Mouse (Mus musculus) CH12.LX (cell line): ENCODE measurements around the gene Cnpy1. TPM values are rescaled to one million over a fixed set of nuclear protein-coding genes. Genes with fewer than 3 reads are reported as not detected.
A peak's percentile ranks its signal among the peaks of the same experiment; 100 is the strongest.

Experiments used
- DNase-seq: peaks from one replicate; pipeline ENCODE4 v3.0.0-alpha.2; 2013; ENCODE audit errors: extremely low read depth
- H3K27ac ChIP-seq: 2 replicates; pipeline ENCODE4 v1.5.1; 2012; ENCODE audit warnings: low read depth, mild to moderate bottlenecking, control low read depth, moderate library complexity; ENCODE audit not compliant: insufficient read depth
- H3K27me3 ChIP-seq: replicated peaks from 2 replicates; pipeline ENCODE3; 2012; ENCODE audit warnings: inconsistent platforms
- H3K36me3 ChIP-seq, 2 experiments: replicated peaks in 1 of 2; 2 replicates each; pipeline versions ENCODE3 to v1.6.1; 2012; ENCODE audit warnings: inconsistent platforms in 1 of 2, low read length in 1 of 2, mild to moderate bottlenecking in 1 of 2, mixed read lengths in 1 of 2, moderate library complexity in 1 of 2; ENCODE audit not compliant: control insufficient read depth in 1 of 2, insufficient read depth in 1 of 2
- H3K4me1 ChIP-seq, 2 experiments: 2 replicates each; pipeline ENCODE4 v1.6.1; 2012; ENCODE audit warnings: inconsistent platforms in 1 of 2, moderate library complexity in 1 of 2; ENCODE audit not compliant: insufficient read depth in 2 of 2, control insufficient read depth in 1 of 2
- H3K4me2 ChIP-seq: 2 replicates; pipeline ENCODE4 v1.6.1; 2012; ENCODE audit warnings: low read depth, mild to moderate bottlenecking, control low read depth; ENCODE audit not compliant: poor library complexity, insufficient read depth, severe bottlenecking
- H3K4me3 ChIP-seq, 3 experiments: fragments of 150-350 bp in 1 of 3; sonication (generic) in 1 of 3; replicated peaks in 1 of 3; 2 replicates each; pipeline versions ENCODE3 to v1.5.1; 2011 to 2012; ENCODE audit warnings: low read depth in 2 of 3, low read length in 2 of 3, mild to moderate bottlenecking in 2 of 3, moderate library complexity in 2 of 3, control low read depth in 1 of 3, improper control_type of control experiment in 1 of 3, inconsistent platforms in 1 of 3, mixed read lengths in 1 of 3; ENCODE audit not compliant: poor library complexity in 1 of 3
- H3K79me2 ChIP-seq: replicated peaks from 2 replicates; pipeline ENCODE4 v1.6.1; 2012; ENCODE audit warnings: mild to moderate bottlenecking, moderate library complexity; ENCODE audit not compliant: control insufficient read depth, poor library complexity, insufficient read depth, severe bottlenecking; ENCODE audit errors: extremely low read depth
- H3K9ac ChIP-seq: 2 replicates; pipeline ENCODE4 v1.6.1; 2012; ENCODE audit warnings: low read depth, mild to moderate bottlenecking, control low read depth, moderate library complexity; ENCODE audit not compliant: insufficient read depth
- H3K9me3 ChIP-seq: replicated peaks from 2 replicates; pipeline ENCODE3; 2012; ENCODE audit warnings: low read length, inconsistent platforms, mixed read lengths
- BHLHE40 ChIP-seq: IDR thresholded peaks from 2 replicates; pipeline ENCODE4 v1.6.1; 2011; ENCODE audit warnings: mild to moderate bottlenecking, low read depth, low read length, improper control_type of control experiment
- CHD1 ChIP-seq: IDR thresholded peaks from 2 replicates; pipeline ENCODE4 v1.6.1; 2012; ENCODE audit warnings: low read depth, low read length, improper control_type of control experiment, inconsistent platforms
- CTCF ChIP-seq, 2 experiments: IDR thresholded peaks in 1 of 2; conservative IDR thresholded peaks in 1 of 2; 2 replicates each; pipeline ENCODE4 v1.5.1; 2011 to 2012; ENCODE audit warnings: low read depth in 2 of 2, low read length in 2 of 2, improper control_type of control experiment in 1 of 2, inconsistent platforms in 1 of 2, mild to moderate bottlenecking in 1 of 2, moderate library complexity in 1 of 2
- E2F4 ChIP-seq: IDR thresholded peaks from 2 replicates; pipeline ENCODE4 v1.6.1; 2011; ENCODE audit warnings: low read depth, low read length, improper control_type of control experiment; ENCODE audit not compliant: insufficient replicate concordance
- ELF1 ChIP-seq: IDR thresholded peaks from 2 replicates; pipeline ENCODE4 v1.6.1; 2014; ENCODE audit warnings: low read depth, mild to moderate bottlenecking, inconsistent platforms, low read length, improper control_type of control experiment
- EP300 ChIP-seq: IDR thresholded peaks from 2 replicates; pipeline ENCODE4 v1.6.1; 2011; ENCODE audit warnings: low read length, improper control_type of control experiment
- ETS1 ChIP-seq: conservative IDR thresholded peaks from 2 replicates; pipeline ENCODE4 v1.6.1; 2012; ENCODE audit warnings: low read depth, mild to moderate bottlenecking, inconsistent platforms, low read length, improper control_type of control experiment, moderate library complexity
- IRF4 ChIP-seq: IDR thresholded peaks from 2 replicates; pipeline ENCODE4 v1.6.1; 2014; ENCODE audit warnings: low read depth, mild to moderate bottlenecking, inconsistent platforms, low read length, improper control_type of control experiment
- MAFK ChIP-seq: IDR thresholded peaks from 2 replicates; pipeline ENCODE4 v1.6.1; 2011; ENCODE audit warnings: low read length, improper control_type of control experiment; ENCODE audit not compliant: insufficient replicate concordance
- MEF2A ChIP-seq: IDR thresholded peaks from 2 replicates; pipeline ENCODE4 v1.6.1; 2014; ENCODE audit warnings: low read depth, mild to moderate bottlenecking, inconsistent platforms, low read length, improper control_type of control experiment, borderline replicate concordance
- MXI1 ChIP-seq: IDR thresholded peaks from 2 replicates; pipeline ENCODE4 v1.6.1; 2011; ENCODE audit warnings: mild to moderate bottlenecking, low read depth, low read length, improper control_type of control experiment
- NELFE ChIP-seq: IDR thresholded peaks from 2 replicates; pipeline ENCODE4 v1.6.1; 2011; ENCODE audit warnings: low read depth, low read length, improper control_type of control experiment
- NRF1 ChIP-seq: IDR thresholded peaks from 2 replicates; pipeline ENCODE4 v1.6.1; 2014; ENCODE audit warnings: low read depth, mild to moderate bottlenecking, inconsistent platforms, low read length, improper control_type of control experiment, moderate library complexity
- PAX5 ChIP-seq: IDR thresholded peaks from 2 replicates; pipeline ENCODE4 v1.6.1; 2012; ENCODE audit warnings: low read length, inconsistent platforms, mixed read lengths
- POLR2A ChIP-seq: IDR thresholded peaks from 2 replicates; pipeline ENCODE4 v1.6.1; 2011; ENCODE audit warnings: low read depth, mild to moderate bottlenecking, improper control_type of control experiment, low read length
- TBP ChIP-seq: conservative IDR thresholded peaks from 2 replicates; pipeline ENCODE4 v1.6.1; 2011; ENCODE audit warnings: low read depth, low read length, improper control_type of control experiment
- TCF12 ChIP-seq: IDR thresholded peaks from 2 replicates; pipeline ENCODE4 v1.6.1; 2014; ENCODE audit warnings: low read depth, mild to moderate bottlenecking, inconsistent platforms, low read length, improper control_type of control experiment
- USF1 ChIP-seq: IDR thresholded peaks from 2 replicates; pipeline ENCODE4 v1.6.1; 2014; ENCODE audit warnings: low read depth, mild to moderate bottlenecking, inconsistent platforms, low read length, improper control_type of control experiment
- USF2 ChIP-seq: conservative IDR thresholded peaks from 2 replicates; pipeline ENCODE4 v1.6.1; 2011; ENCODE audit warnings: low read depth, low read length, improper control_type of control experiment
- ZC3H11A ChIP-seq: IDR thresholded peaks from 2 replicates; pipeline ENCODE4 v1.6.1; 2012; ENCODE audit warnings: low read depth, mild to moderate bottlenecking, inconsistent platforms, low read length, improper control_type of control experiment
- ZMIZ1 ChIP-seq: IDR thresholded peaks from 2 replicates; pipeline ENCODE4 v1.6.1; 2012; ENCODE audit warnings: low read depth, mild to moderate bottlenecking, inconsistent platforms, low read length, improper control_type of control experiment
- dilution Hi-C: fragments of 300-500 bp; cut with MboI; formaldehyde crosslinking; loops from 2 replicates; pipeline ENCODE4 v1.14.3; 2020; ENCODE audit warnings: low sequenced_read_pairs; ENCODE audit not compliant: extremely low pct_unique_long_range_greater_than_20kb, extremely low pct_ligation_motif_present
- in situ Hi-C: fragments of 300-500 bp; cut with MboI; formaldehyde crosslinking; loops from 3 replicates; pipeline ENCODE4 v1.14.3; 2019; ENCODE audit warnings: low sequenced_read_pairs, low pct_ligation_motif_present, low pct_unique_long_range_greater_than_20kb, mixed read lengths
- polyA plus RNA-seq: library from polyadenylated mRNA; unstranded; fragments of >175 nt; gene quantifications from 2 replicates; pipeline ENCODE4 v1.2.1, GENCODE M21; 2012; ENCODE audit warnings: low read depth; ENCODE audit not compliant: insufficient read length
- total RNA-seq, 2 experiments: library from RNA; depleted of rRNA; stranded (reverse); fragments of 300-350 nt in 1 of 2; fragments of >200 nt in 1 of 2; gene quantifications; 2 replicates each; pipeline ENCODE4 v1.2.3; 2012 to 2014

The Cnpy1 gene
- total and polyA plus RNA-seq, 3 experiments, result 0.11 to 0.26 TPM; not detected in 1

- TF ChIP-seq ELF1 (0 out of 2 replicates have a peak, but pooled peaks have one; percentile 33), MEF2A (no peak)
- no peaks in the 10 kb centered on the region for H3K79me2 ChIP-seq
- dilution Hi-C loops, result no loop called here
- DNase-seq, result peak; percentile 17
- no peak overlapping the region for H3K4me3 ChIP-seq
- no peak overlapping the region for H3K4me2 ChIP-seq
- no peak overlapping the region for H3K27ac ChIP-seq
- H3K27me3 ChIP-seq, result no peaks in the 10 kb centered on the region
- in situ Hi-C loops, result no loop called here
- H3K36me3 ChIP-seq, result no peaks in the 10 kb centered on the region
- peaks cover 5 to 8% of the 10 kb centered on the region in 2 experiments; a peak in 3 of 4 replicates for H3K4me1 ChIP-seq
- H3K9ac ChIP-seq, result no peak overlapping the region
- peaks cover 2% of the 10 kb centered on the region for H3K9me3 ChIP-seq
Observed at GRCm38 (mm10) chr5:28269469-28269991, 23.9 kb upstream of the Cnpy1 start.

- H3K9ac ChIP-seq, result no peak overlapping the region
- no peak overlapping the region for H3K27ac ChIP-seq
- no peak for TF ChIP-seq ELF1
- no peak overlapping the region for H3K4me3 ChIP-seq
- peaks cover 2% of the 10 kb centered on the region for H3K9me3 ChIP-seq
- dilution Hi-C loops (no loop called here), in situ Hi-C loops (no loop called here)
- H3K4me2 ChIP-seq, result no peak overlapping the region
- H3K4me1 ChIP-seq, result peaks cover 5 to 8% of the 10 kb centered on the region in 2 experiments; a peak in 3 of 4 replicates
- no peaks in the 10 kb centered on the region for H3K36me3 ChIP-seq
- no peak for DNase-seq
- no peaks in the 10 kb centered on the region for H3K27me3 ChIP-seq
- H3K79me2 ChIP-seq, result no peaks in the 10 kb centered on the region
Observed at GRCm38 (mm10) chr5:28267576-28267975, 22.0 kb upstream of the Cnpy1 start.

DNA sequence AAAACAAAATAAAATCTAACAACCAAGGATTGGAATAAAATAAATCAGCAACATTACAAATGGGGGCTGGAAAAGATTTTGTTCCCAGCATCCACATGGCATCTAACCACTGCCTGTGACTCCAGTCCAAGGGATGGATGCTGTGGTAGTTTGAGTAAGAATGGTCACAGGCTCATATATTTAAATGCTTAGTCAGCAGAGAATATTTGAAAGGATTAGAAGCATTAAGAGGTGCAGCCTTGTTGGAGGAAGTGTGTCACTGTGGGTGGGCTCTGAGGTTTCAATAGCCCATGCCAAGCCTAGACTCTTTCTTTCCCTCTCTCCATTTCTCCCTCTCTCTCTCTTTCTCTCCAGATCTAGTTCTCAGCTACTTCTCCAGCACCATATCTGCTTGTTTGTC, 20.0 kb upstream of the Cnpy1 start:
- dilution Hi-C loops (no loop called here), in situ Hi-C loops (no loop called here)
- H3K36me3 ChIP-seq, result no peaks in the 10 kb centered on the region

GRCm38 (mm10) chr5:28263852-28264251, 18.2 kb upstream of the Cnpy1 start:
- no peaks in the 10 kb centered on the region for H3K27me3 ChIP-seq
- no peaks in the 10 kb centered on the region for H3K4me1 ChIP-seq
- no peaks in the 10 kb centered on the region for H3K36me3 ChIP-seq
- no peak overlapping the region for H3K4me2 ChIP-seq
- H3K79me2 ChIP-seq, result no peaks in the 10 kb centered on the region
- H3K9me3 ChIP-seq, result peaks cover 14% of the 10 kb centered on the region
- no peak overlapping the region for H3K4me3 ChIP-seq
- no peak overlapping the region for H3K27ac ChIP-seq
- in situ Hi-C loops, result no loop called here
- DNase-seq, result no peak
- H3K9ac ChIP-seq, result no peak overlapping the region
- TF ChIP-seq IRF4 (no peak), CTCF (conservative IDR thresholded peaks at IDR 0.05 in 1 of 2, IDR thresholded peaks at IDR 0.05 in 1 of 2; ENCODE audit: low read depth in 2 of 2, low read length in 2 of 2) (no peak), NELFE (no peak), E2F4 (no peak), PAX5 (no peak), EP300 (no peak), MEF2A (no peak), USF2 (no peak), NRF1 (no peak), ETS1 (no peak), TBP (no peak), POLR2A (no peak), USF1 (no peak), CHD1 (no peak), BHLHE40 (no peak), MXI1 (no peak), ZC3H11A (no peak), TCF12 (no peak)
- TF ChIP-seq, all 38 proteins: peak for 0
- dilution Hi-C loops, result no loop called here

More for the DNA sequence above, 20.0 kb upstream of the Cnpy1 start:
- no peak overlapping the region for H3K27ac ChIP-seq
- peaks cover 5 to 8% of the 10 kb centered on the region in 2 experiments; a peak in 3 of 4 replicates for H3K4me1 ChIP-seq
- H3K9me3 ChIP-seq, result no peaks in the 10 kb centered on the region
- no peak overlapping the region for H3K4me3 ChIP-seq
- no peaks in the 10 kb centered on the region for H3K27me3 ChIP-seq
- H3K9ac ChIP-seq, result no peak overlapping the region
- H3K79me2 ChIP-seq, result no peaks in the 10 kb centered on the region
- TF ChIP-seq ZMIZ1 (no peak), MAFK (peak; percentile 58)
- no peak overlapping the region for H3K4me2 ChIP-seq
- no peak for DNase-seq
